Mouse (Mus musculus) liver, postnatal 0 days (tissue): ENCODE measurements around the gene Plekhg2. TPM values are rescaled to one million over a fixed set of nuclear protein-coding genes. Genes with fewer than 3 reads are reported as not detected.

Experiments used
- ATAC-seq: fragments of 200-750 bp; cut with Nextera tagmentation; 2 replicates; pipeline ENCODE4 v1.8.0; 2017; ENCODE audit warnings: mild to moderate bottlenecking, moderate library complexity
- DNase-seq: peaks from one replicate; pipeline ENCODE4 v3.0.0-alpha.2; 2016
- H3K27ac ChIP-seq: fragments of 300-500 bp; sonication (generic); 2 replicates; pipeline ENCODE4 v1.5.1; 2014; ENCODE audit warnings: antibody characterized with exemption, moderate library complexity, mild to moderate bottlenecking, low read depth
- H3K27me3 ChIP-seq: fragments of 300-500 bp; sonication (generic); 2 replicates; pipeline ENCODE4 v1.6.1; 2014; ENCODE audit warnings: low read length, control low read depth, mixed read lengths; ENCODE audit not compliant: insufficient read depth
- H3K36me3 ChIP-seq: fragments of 300-500 bp; sonication (generic); replicated peaks from 2 replicates; pipeline ENCODE4 v1.6.1; 2014; ENCODE audit warnings: mild to moderate bottlenecking, control low read depth, low read length, moderate library complexity, mixed read lengths; ENCODE audit not compliant: insufficient read depth
- H3K4me1 ChIP-seq: fragments of 300-500 bp; sonication (generic); 2 replicates; pipeline ENCODE4 v1.6.1; 2014; ENCODE audit warnings: antibody characterized with exemption, mild to moderate bottlenecking, control low read depth; ENCODE audit not compliant: insufficient read depth
- H3K4me2 ChIP-seq: fragments of 300-500 bp; sonication (generic); 2 replicates; pipeline ENCODE4 v1.6.1; 2014; ENCODE audit warnings: low read depth, mild to moderate bottlenecking, low read length, moderate library complexity, mixed read lengths
- H3K4me3 ChIP-seq: fragments of 300-500 bp; sonication (generic); 2 replicates; pipeline ENCODE4 v1.5.1; 2014; ENCODE audit warnings: low read depth, low read length
- H3K9ac ChIP-seq: fragments of 300-500 bp; sonication (generic); replicated peaks from 2 replicates; pipeline ENCODE4 v1.6.1; 2014; ENCODE audit warnings: mild to moderate bottlenecking, moderate library complexity
- H3K9me3 ChIP-seq: fragments of 300-500 bp; sonication (generic); 2 replicates; pipeline ENCODE4 v1.6.1; 2016; ENCODE audit warnings: mild to moderate bottlenecking, control low read depth, low read length, mixed read lengths
- CTCF ChIP-seq: sonication (generic); IDR thresholded peaks from 2 replicates; pipeline ENCODE4 v1.5.1; 2016; ENCODE audit warnings: antibody characterized with exemption, low read depth
- EP300 ChIP-seq: IDR thresholded peaks from 2 replicates; pipeline ENCODE4 v1.6.1; 2016; ENCODE audit warnings: antibody characterized with exemption, low read depth, mild to moderate bottlenecking
- WGBS: fragments of 180-500 bp; shearing (Covaris S2); extraction: QIAGEN DNeasy Blood & Tissue Kit; methylation state at CpG from one replicate; pipeline ENCODE4 v1.1.7; 2014; ENCODE audit not compliant: insufficient replicate concordance; 5-methylcytosine and 5-hydroxymethylcytosine counted together
- polyA plus RNA-seq: library from polyadenylated mRNA; unstranded; fragments of >200 nt; fragmentation: Nextera tagmentation; extraction: Ambion mirVana; gene quantifications from 2 replicates; pipeline ENCODE4 v1.2.1, GENCODE M21; 2015

Gene Plekhg2
- polyA plus RNA-seq, 1 experiment from 2014 or later: 3.9 TPM

DNA sequence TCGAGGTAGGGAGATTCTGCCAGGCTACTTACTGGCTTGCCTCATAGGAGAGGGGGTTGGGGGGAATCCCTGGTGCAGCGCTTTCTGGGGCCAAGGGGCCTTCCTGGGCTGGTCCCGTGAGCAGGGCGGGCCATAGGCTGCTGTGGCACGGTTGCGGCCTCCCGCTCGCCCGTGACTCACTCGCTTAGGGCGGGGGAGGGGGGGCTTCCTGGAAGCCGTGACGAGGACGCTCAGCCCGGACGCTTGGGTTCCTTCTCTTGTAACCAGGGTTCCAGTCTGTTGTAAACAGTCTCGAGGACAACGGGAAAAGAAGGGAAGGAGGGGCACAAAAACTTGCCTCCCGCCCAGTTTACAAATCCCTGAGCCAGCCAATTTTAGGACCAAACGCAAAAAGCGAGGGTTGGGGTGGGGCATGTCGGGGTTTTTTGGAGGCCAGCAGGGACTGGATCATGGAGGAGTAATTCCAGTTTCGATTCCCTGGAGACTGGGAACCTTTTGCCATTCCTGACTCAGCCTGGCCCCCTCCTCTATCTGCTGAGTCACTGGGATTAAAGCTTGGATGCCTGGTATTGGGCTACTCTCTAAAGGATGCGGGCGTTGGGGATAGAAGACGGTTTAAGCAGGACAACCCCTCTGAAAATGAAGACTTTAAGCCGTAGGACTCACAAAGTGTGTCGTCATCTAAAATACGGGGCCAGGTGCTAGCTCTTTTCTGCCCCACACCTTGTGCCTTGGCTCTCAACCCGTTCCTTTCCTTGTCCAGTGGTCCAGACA lies 8.8 kb upstream of the Plekhg2 start:
- Histone ChIP-seq H3K9ac (peak overlapping the region; percentile 77), H3K4me1 (peaks cover 72% of the 10 kb centered on the region), H3K9me3 (no peaks in the 10 kb centered on the region), H3K4me3 (peak overlapping the region; percentile 48), H3K27me3 (no peaks in the 10 kb centered on the region), H3K36me3 (peaks cover 14% of the 10 kb centered on the region), H3K27ac (peak overlapping the region; percentile 100), H3K4me2 (peak overlapping the region; percentile 80)
- ATAC-seq (peak; percentile 24), DNase-seq (peak; percentile 91)
- peak; percentile 93 for TF ChIP-seq EP300
- TF ChIP-seq CTCF: no peak
- 3% methylated on average over 30 of the region's 30 CpGs for WGBS

DNA sequence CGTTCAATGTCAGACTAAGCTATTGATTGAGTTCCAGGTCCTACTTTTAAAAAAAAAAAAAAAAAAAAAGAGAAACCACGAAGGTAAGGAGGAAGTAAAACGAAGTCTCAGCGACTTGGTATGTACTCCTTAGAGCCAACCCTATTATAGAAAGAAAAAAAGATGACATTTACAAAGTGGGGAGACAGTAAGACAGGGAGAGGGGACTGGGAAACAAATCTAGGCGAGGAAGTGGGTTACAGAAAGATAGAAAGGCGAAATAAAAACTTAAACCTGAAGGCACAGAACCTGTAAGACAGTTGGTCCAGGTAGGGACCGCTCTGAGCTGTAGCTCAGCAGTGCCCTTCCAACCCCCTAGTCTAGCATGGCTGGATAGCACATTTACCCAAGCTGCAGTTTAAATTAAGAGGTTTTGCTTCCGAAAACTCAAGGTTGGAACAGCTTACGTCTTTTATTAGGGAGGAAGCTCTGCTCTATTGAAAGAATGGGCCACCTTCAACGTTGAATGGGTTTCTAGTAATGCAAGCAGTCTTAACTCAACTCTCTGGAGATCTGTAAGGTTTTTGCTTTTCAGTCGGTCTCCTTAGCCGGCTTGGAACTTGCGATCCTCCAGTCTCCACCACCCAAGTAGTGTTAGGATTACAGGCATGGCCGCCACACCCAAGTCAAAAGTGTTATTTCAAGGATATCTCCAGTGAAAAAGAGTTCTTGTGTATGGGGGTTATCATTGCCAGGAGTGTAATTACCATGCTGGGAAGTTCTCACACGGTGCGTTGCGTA lies 8.0 kb upstream of the Plekhg2 start, which contains the start of gene Zfp36:
Gene Zfp36, minus strand, starts transcription at position 17 of the 780 bp plus-strand sequence.
- H3K27ac ChIP-seq: peak within 1 kb of the TSS; percentile 100
- ATAC-seq: no peak
- peaks cover 70% of the 10 kb centered on the region for H3K4me1 ChIP-seq
- peak within 1 kb of the TSS; percentile 69 for H3K4me3 ChIP-seq
- no peaks in the 10 kb centered on the region for H3K9me3 ChIP-seq
- DNase-seq: no peak
- TF ChIP-seq EP300 (no peak), CTCF (no peak)
- peaks cover 14% of the 10 kb centered on the region for H3K36me3 ChIP-seq
- WGBS: 30% methylated on average over 17 of the region's 17 CpGs
- no peaks in the 10 kb centered on the region for H3K27me3 ChIP-seq
- peak within 1 kb of the TSS; percentile 90 for H3K9ac ChIP-seq
- H3K4me2 ChIP-seq: peak within 1 kb of the TSS; percentile 80

GRCm38 (mm10) chr7:28378769-28379651 lies 6.6 kb upstream of the Plekhg2 start:
- DNase-seq (peak; percentile 97), ATAC-seq (peak; percentile 44)
- 1% methylated on average over 53 of the region's 53 CpGs for WGBS
- Histone ChIP-seq H3K4me2 (peak overlapping the region; percentile 80), H3K36me3 (peaks cover 14% of the 10 kb centered on the region), H3K4me3 (peak overlapping the region; percentile 69), H3K9ac (peak overlapping the region; percentile 90), H3K9me3 (no peaks in the 10 kb centered on the region), H3K27me3 (no peaks in the 10 kb centered on the region), H3K4me1 (peaks cover 69% of the 10 kb centered on the region), H3K27ac (peak overlapping the region; percentile 100)
- peak; percentile 84 for TF ChIP-seq EP300
- 0 out of 2 replicates have a peak, but pooled peaks have one; percentile 11 for TF ChIP-seq CTCF

- peak; percentile 75 for DNase-seq
- Histone ChIP-seq H3K9ac (peak overlapping the region; percentile 90), H3K4me3 (peak overlapping the region; percentile 69), H3K27ac (peak overlapping the region; percentile 100), H3K36me3 (peaks cover 14% of the 10 kb centered on the region), H3K9me3 (no peaks in the 10 kb centered on the region), H3K4me2 (peak overlapping the region; percentile 80), H3K4me1 (peaks cover 65% of the 10 kb centered on the region), H3K27me3 (no peaks in the 10 kb centered on the region)
- no peak for ATAC-seq
- WGBS: 16% methylated on average over 32 of the region's 32 CpGs
- TF ChIP-seq EP300: no peak
- TF ChIP-seq CTCF: no peak
Observed at GRCm38 (mm10) chr7:28378066-28378690, 5.8 kb upstream of the Plekhg2 start.

GRCm38 (mm10) chr7:28377190-28378065 lies 5.0 kb upstream of the Plekhg2 start:
- WGBS: 45% methylated on average over 18 of the region's 18 CpGs
- peak; percentile 39 for DNase-seq

More at GRCm38 (mm10) chr7:28377190-28378065, 5.0 kb upstream of the Plekhg2 start:
- Histone ChIP-seq H3K27me3 (no peaks in the 10 kb centered on the region), H3K4me3 (peak overlapping the region; percentile 69), H3K9ac (peak overlapping the region; percentile 90), H3K9me3 (no peaks in the 10 kb centered on the region), H3K4me1 (peaks cover 58% of the 10 kb centered on the region), H3K27ac (peak overlapping the region; percentile 100), H3K36me3 (peaks cover 14% of the 10 kb centered on the region), H3K4me2 (peak overlapping the region; percentile 80)
- no peak for ATAC-seq
- TF ChIP-seq CTCF (peak; percentile 17; the same call in 1 of the 2 replicates), EP300 (no peak)
